Mouse (Mus musculus) T-helper 2 cell (primary cell): ENCODE results near the gene Stra8.

Source experiments
- in situ Hi-C: fragments of 300-600 bp; cut with MboI, MseI; formaldehyde crosslinking; loops from one replicate; pipeline ENCODE4 v1.15.1; 2025; ENCODE audit warnings: high pct_unique_total_duplicates

Gene Stra8

GRCm38 (mm10) chr6:34939451-34939850 lies 19.5 kb downstream of the Stra8 start:
- in situ Hi-C loops, result loop anchor here (10.0 kb wide), 1 partner anchor 55 kb away; no protein-coding TSS in a partner anchor

GRCm38 (mm10) chr6:34941496-34941895 lies 21.5 kb downstream of the Stra8 start:
- in situ Hi-C loops, result no loop called here

GRCm38 (mm10) chr6:34942446-34942845 lies 22.5 kb downstream of the Stra8 start:
- in situ Hi-C loops, result no loop called here

- in situ Hi-C loops, result no loop called here
These were observed 23.5 kb downstream of the Stra8 start for GRCm38 (mm10) chr6:34943499-34943898.

GRCm38 (mm10) chr6:34946486-34947079 lies 26.6 kb downstream of the Stra8 start:
- in situ Hi-C loops, result no loop called here

- in situ Hi-C loops, result no loop called here
These were observed 28.5 kb downstream of the Stra8 start for GRCm38 (mm10) chr6:34948461-34948860.

GRCm38 (mm10) chr6:34951518-34951917 lies 31.6 kb downstream of the Stra8 start:
- in situ Hi-C loops, result no loop called here

GRCm38 (mm10) chr6:34951956-34952667 lies 32.1 kb downstream of the Stra8 start:
- in situ Hi-C loops, result no loop called here

GRCm38 (mm10) chr6:34954926-34955861 lies 35.2 kb downstream of the Stra8 start:
- in situ Hi-C loops, result no loop called here

- in situ Hi-C loops, result no loop called here
These were observed 35.9 kb downstream of the Stra8 start for GRCm38 (mm10) chr6:34955862-34956241.

- in situ Hi-C loops, result no loop called here
These were observed 39.2 kb downstream of the Stra8 start for GRCm38 (mm10) chr6:34959131-34959530.

GRCm38 (mm10) chr6:34964550-34964949 lies 44.6 kb downstream of the Stra8 start:
- in situ Hi-C loops, result no loop called here

GRCm38 (mm10) chr6:34965819-34966539 lies 46.0 kb downstream of the Stra8 start:
- in situ Hi-C loops, result no loop called here

- in situ Hi-C loops, result no loop called here
These were observed 51.2 kb downstream of the Stra8 start for GRCm38 (mm10) chr6:34971181-34971580.

GRCm38 (mm10) chr6:34979291-34979690 lies 59.3 kb downstream of the Stra8 start:
- in situ Hi-C loops, result no loop called here

GRCm38 (mm10) chr6:34980661-34981060 lies 60.7 kb downstream of the Stra8 start:
- in situ Hi-C loops, result no loop called here

GRCm38 (mm10) chr6:34987085-34987645 lies 67.2 kb downstream of the Stra8 start:
- in situ Hi-C loops, result no loop called here

- in situ Hi-C loops, result no loop called here
These were observed 68.3 kb downstream of the Stra8 start, which contains the start of gene Slc23a4 for GRCm38 (mm10) chr6:34988081-34988761. Gene Slc23a4, minus strand, starts transcription at chr6:34988404.
